Mouse (Mus musculus) MEL (cell line): ENCODE measurements at regions not wholly inside any gene's neighbourhood (a gene's known extent, or its start where the extent isn't known, plus 50 kb on each side); places are given as distances from the start of the nearest gene placed in this dataset.

Experiments
- DNase-seq: peaks from one replicate; pipeline ENCODE4 v3.0.0; 2011; ENCODE audit warnings: low read depth, low spot score
- H3K27ac ChIP-seq: 2 replicates; pipeline ENCODE4 v1.5.1; 2012; ENCODE audit warnings: low read depth, mild to moderate bottlenecking, control low read depth, low read length, moderate library complexity; ENCODE audit not compliant: control insufficient read depth
- H3K27me3 ChIP-seq, 2 experiments: fragments of 150-350 bp in 1 of 2; sonication (generic) in 1 of 2; 2 replicates each; pipeline ENCODE4 v1.6.1; 2012; ENCODE audit warnings: low read length in 2 of 2, mild to moderate bottlenecking in 2 of 2, improper control_type of control experiment in 1 of 2, moderate library complexity in 1 of 2; ENCODE audit not compliant: insufficient read depth in 2 of 2, control insufficient read depth in 1 of 2
- H3K36me3 ChIP-seq, 2 experiments: 2 replicates each; pipeline ENCODE4 v1.6.1; 2012 to 2014; ENCODE audit warnings: low read length in 2 of 2, improper control_type of control experiment in 1 of 2, inconsistent platforms in 1 of 2, mild to moderate bottlenecking in 1 of 2; ENCODE audit not compliant: insufficient read depth in 2 of 2, control insufficient read depth in 1 of 2
- H3K4me1 ChIP-seq, 2 experiments: fragments of 150-350 bp in 1 of 2; sonication (generic) in 1 of 2; 2 replicates each; pipeline ENCODE4 v1.6.1; 2012; ENCODE audit warnings: low read length in 2 of 2, improper control_type of control experiment in 1 of 2, mild to moderate bottlenecking in 1 of 2; ENCODE audit not compliant: insufficient read depth in 2 of 2, control insufficient read depth in 1 of 2
- H3K4me3 ChIP-seq, 2 experiments: fragments of 150-350 bp in 1 of 2; sonication (generic) in 1 of 2; 2 replicates each; pipeline ENCODE4 v1.5.1; 2012; ENCODE audit warnings: low read depth in 2 of 2, low read length in 2 of 2, mild to moderate bottlenecking in 2 of 2, moderate library complexity in 2 of 2, control low read depth in 1 of 2, improper control_type of control experiment in 1 of 2; ENCODE audit not compliant: control insufficient read depth in 1 of 2, insufficient read depth in 1 of 2
- H3K79me2 ChIP-seq: 2 replicates; pipeline ENCODE4 v1.6.1; 2012; ENCODE audit warnings: mild to moderate bottlenecking, low read length, moderate library complexity; ENCODE audit not compliant: control insufficient read depth, poor library complexity, insufficient read depth
- H3K9ac ChIP-seq: 2 replicates; pipeline ENCODE4 v1.6.1; 2012; ENCODE audit warnings: low read depth, mild to moderate bottlenecking, control low read depth, low read length, moderate library complexity; ENCODE audit not compliant: control insufficient read depth, poor library complexity, severe bottlenecking
- H3K9me3 ChIP-seq: fragments of 150-350 bp; sonication (generic); replicated peaks from 2 replicates; pipeline ENCODE4 v1.6.1; 2012; ENCODE audit warnings: mild to moderate bottlenecking, low read length, improper control_type of control experiment, moderate library complexity; ENCODE audit not compliant: insufficient read depth
- BHLHE40 ChIP-seq: IDR thresholded peaks from 2 replicates; pipeline ENCODE4 v1.6.1; 2012; ENCODE audit warnings: low read depth, mild to moderate bottlenecking, inconsistent platforms, low read length, improper control_type of control experiment, borderline replicate concordance
- CHD1 ChIP-seq: IDR thresholded peaks from 2 replicates; pipeline ENCODE4 v1.6.1; 2012; ENCODE audit warnings: low read depth, mild to moderate bottlenecking, inconsistent platforms, low read length, improper control_type of control experiment
- CHD2 ChIP-seq: IDR thresholded peaks from 2 replicates; pipeline ENCODE4 v1.6.1; 2011; ENCODE audit warnings: low read length, improper control_type of control experiment
- CTCF ChIP-seq, 3 experiments: IDR thresholded peaks in 2 of 3; conservative IDR thresholded peaks in 1 of 3; 2 replicates each; pipeline ENCODE4 v1.5.1; 2011 to 2012; ENCODE audit warnings: low read length in 3 of 3, low read depth in 2 of 3, mild to moderate bottlenecking in 2 of 3, improper control_type of control experiment in 1 of 3, inconsistent platforms in 1 of 3, mixed read lengths in 1 of 3, moderate library complexity in 1 of 3; ENCODE audit not compliant: control insufficient read depth in 1 of 3, insufficient read depth in 1 of 3, poor library complexity in 1 of 3, severe bottlenecking in 1 of 3
- E2F4 ChIP-seq: IDR thresholded peaks from 2 replicates; pipeline ENCODE4 v1.6.1; 2011; ENCODE audit warnings: low read depth, low read length, improper control_type of control experiment, borderline replicate concordance
- ELF1 ChIP-seq: IDR thresholded peaks from 2 replicates; pipeline ENCODE4 v1.6.1; 2014; ENCODE audit warnings: low read depth, mild to moderate bottlenecking, inconsistent platforms, low read length, improper control_type of control experiment, moderate library complexity
- EP300 ChIP-seq, 2 experiments: IDR thresholded peaks; 2 replicates each; pipeline ENCODE4 v1.6.1; 2011; ENCODE audit warnings: improper control_type of control experiment in 2 of 2, low read length in 2 of 2, low read depth in 1 of 2, mild to moderate bottlenecking in 1 of 2
- ETS1 ChIP-seq: IDR thresholded peaks from 2 replicates; pipeline ENCODE4 v1.6.1; 2012; ENCODE audit warnings: low read depth, mild to moderate bottlenecking, inconsistent platforms, low read length, improper control_type of control experiment, moderate library complexity
- GABPA ChIP-seq: IDR thresholded peaks from 2 replicates; pipeline ENCODE4 v1.6.1; 2012; ENCODE audit warnings: low read depth, mild to moderate bottlenecking, inconsistent platforms, low read length, improper control_type of control experiment, moderate library complexity
- GATA1 ChIP-seq: IDR thresholded peaks from 2 replicates; pipeline ENCODE4 v1.6.1; 2011; ENCODE audit warnings: low read depth, low read length, improper control_type of control experiment
- HCFC1 ChIP-seq: IDR thresholded peaks from 2 replicates; pipeline ENCODE4 v1.6.1; 2012; ENCODE audit warnings: low read depth, mild to moderate bottlenecking, inconsistent platforms, low read length, improper control_type of control experiment, moderate library complexity
- JUND ChIP-seq: IDR thresholded peaks from 2 replicates; pipeline ENCODE4 v1.6.1; 2011; ENCODE audit warnings: low read depth, mild to moderate bottlenecking, improper control_type of control experiment, low read length
- KAT2A ChIP-seq: conservative IDR thresholded peaks from 2 replicates; pipeline ENCODE4 v1.6.1; 2012; ENCODE audit warnings: low read depth, low read length, improper control_type of control experiment, inconsistent platforms
- MAFK ChIP-seq: IDR thresholded peaks from 2 replicates; pipeline ENCODE4 v1.6.1; 2011; ENCODE audit warnings: low read depth, mild to moderate bottlenecking, low read length, improper control_type of control experiment, borderline replicate concordance
- MAZ ChIP-seq: IDR thresholded peaks from 2 replicates; pipeline ENCODE4 v1.6.1; 2012; ENCODE audit warnings: low read depth, mild to moderate bottlenecking, inconsistent platforms, low read length, improper control_type of control experiment
- MEF2A ChIP-seq: IDR thresholded peaks from 2 replicates; pipeline ENCODE4 v1.6.1; 2014; ENCODE audit warnings: low read depth, mild to moderate bottlenecking, inconsistent platforms, low read length, improper control_type of control experiment; ENCODE audit not compliant: poor library complexity, insufficient replicate concordance, severe bottlenecking; ENCODE audit errors: extremely low read depth
- MXI1 ChIP-seq: IDR thresholded peaks from 2 replicates; pipeline ENCODE4 v1.6.1; 2011; ENCODE audit warnings: mild to moderate bottlenecking, low read depth, low read length, improper control_type of control experiment
- MYB ChIP-seq: IDR thresholded peaks from 2 replicates; pipeline ENCODE4 v1.6.1; 2011; ENCODE audit warnings: mild to moderate bottlenecking, low read depth, low read length, improper control_type of control experiment
- MYC ChIP-seq: IDR thresholded peaks from 2 replicates; pipeline ENCODE4 v1.6.1; 2011; ENCODE audit warnings: low read depth, mild to moderate bottlenecking, low read length, improper control_type of control experiment, moderate library complexity
- NELFE ChIP-seq: IDR thresholded peaks from 2 replicates; pipeline ENCODE4 v1.6.1; 2011; ENCODE audit warnings: low read depth, low read length, improper control_type of control experiment
- POLR2A ChIP-seq, 2 experiments: IDR thresholded peaks; 2 replicates each; pipeline ENCODE4 v1.6.1; 2011 to 2012; ENCODE audit warnings: low read length in 2 of 2, mild to moderate bottlenecking in 2 of 2, control low read depth in 1 of 2, improper control_type of control experiment in 1 of 2, low read depth in 1 of 2, moderate library complexity in 1 of 2; ENCODE audit not compliant: control insufficient read depth in 1 of 2, insufficient read depth in 1 of 2, poor library complexity in 1 of 2
- POLR2AphosphoS2 ChIP-seq: IDR thresholded peaks from 2 replicates; pipeline ENCODE4 v1.6.1; 2011; ENCODE audit warnings: low read length, improper control_type of control experiment
- POLR2AphosphoS5 ChIP-seq: IDR thresholded peaks from 2 replicates; pipeline ENCODE4 v1.6.1; 2012; ENCODE audit warnings: low read depth, borderline replicate concordance, mild to moderate bottlenecking, inconsistent platforms, low read length, moderate library complexity, mixed read lengths
- RAD21 ChIP-seq: IDR thresholded peaks from 2 replicates; pipeline ENCODE4 v1.6.1; 2011; ENCODE audit warnings: mild to moderate bottlenecking, low read depth, low read length, improper control_type of control experiment
- RCOR1 ChIP-seq: IDR thresholded peaks from 2 replicates; pipeline ENCODE4 v1.6.1; 2012; ENCODE audit warnings: low read depth, mild to moderate bottlenecking, inconsistent platforms, low read length, improper control_type of control experiment
- SMC3 ChIP-seq: IDR thresholded peaks from 2 replicates; pipeline ENCODE4 v1.6.1; 2011; ENCODE audit warnings: low read depth, low read length, improper control_type of control experiment
- TBP ChIP-seq: IDR thresholded peaks from 2 replicates; pipeline ENCODE4 v1.8.0; 2011; ENCODE audit warnings: low read depth, low read length, improper control_type of control experiment
- TCF12 ChIP-seq: IDR thresholded peaks from 2 replicates; pipeline ENCODE4 v1.6.1; 2014; ENCODE audit warnings: low read depth, mild to moderate bottlenecking, inconsistent platforms, low read length, improper control_type of control experiment, moderate library complexity
- UBTF ChIP-seq: IDR thresholded peaks from 2 replicates; pipeline ENCODE4 v1.6.1; 2012; ENCODE audit warnings: low read depth, mild to moderate bottlenecking, inconsistent platforms, low read length, improper control_type of control experiment, moderate library complexity, borderline replicate concordance; ENCODE audit not compliant: insufficient read depth
- USF1 ChIP-seq: IDR thresholded peaks from 2 replicates; pipeline ENCODE4 v1.6.1; 2014; ENCODE audit warnings: low read depth, mild to moderate bottlenecking, inconsistent platforms, low read length, improper control_type of control experiment, moderate library complexity
- USF2 ChIP-seq, 2 experiments: IDR thresholded peaks; 2 replicates each; pipeline ENCODE4 v1.6.1; 2011 to 2012; ENCODE audit warnings: improper control_type of control experiment in 2 of 2, low read length in 2 of 2, borderline replicate concordance in 1 of 2, inconsistent platforms in 1 of 2, low read depth in 1 of 2, mild to moderate bottlenecking in 1 of 2; ENCODE audit not compliant: insufficient read depth in 1 of 2
- ZC3H11A ChIP-seq: IDR thresholded peaks from 2 replicates; pipeline ENCODE4 v1.6.1; 2012; ENCODE audit warnings: low read depth, mild to moderate bottlenecking, inconsistent platforms, low read length, improper control_type of control experiment
- ZKSCAN1 ChIP-seq: IDR thresholded peaks from 2 replicates; pipeline ENCODE4 v1.6.1; 2012; ENCODE audit warnings: low read depth, mild to moderate bottlenecking, inconsistent platforms, low read length, improper control_type of control experiment, moderate library complexity
- ZMIZ1 ChIP-seq: IDR thresholded peaks from 2 replicates; pipeline ENCODE4 v1.6.1; 2012; ENCODE audit warnings: low read depth, mild to moderate bottlenecking, inconsistent platforms, low read length, improper control_type of control experiment, moderate library complexity
- ZNF384 ChIP-seq: IDR thresholded peaks from 2 replicates; pipeline ENCODE4 v1.6.1; 2012; ENCODE audit warnings: low read depth, mild to moderate bottlenecking, inconsistent platforms, low read length, improper control_type of control experiment

DNA sequence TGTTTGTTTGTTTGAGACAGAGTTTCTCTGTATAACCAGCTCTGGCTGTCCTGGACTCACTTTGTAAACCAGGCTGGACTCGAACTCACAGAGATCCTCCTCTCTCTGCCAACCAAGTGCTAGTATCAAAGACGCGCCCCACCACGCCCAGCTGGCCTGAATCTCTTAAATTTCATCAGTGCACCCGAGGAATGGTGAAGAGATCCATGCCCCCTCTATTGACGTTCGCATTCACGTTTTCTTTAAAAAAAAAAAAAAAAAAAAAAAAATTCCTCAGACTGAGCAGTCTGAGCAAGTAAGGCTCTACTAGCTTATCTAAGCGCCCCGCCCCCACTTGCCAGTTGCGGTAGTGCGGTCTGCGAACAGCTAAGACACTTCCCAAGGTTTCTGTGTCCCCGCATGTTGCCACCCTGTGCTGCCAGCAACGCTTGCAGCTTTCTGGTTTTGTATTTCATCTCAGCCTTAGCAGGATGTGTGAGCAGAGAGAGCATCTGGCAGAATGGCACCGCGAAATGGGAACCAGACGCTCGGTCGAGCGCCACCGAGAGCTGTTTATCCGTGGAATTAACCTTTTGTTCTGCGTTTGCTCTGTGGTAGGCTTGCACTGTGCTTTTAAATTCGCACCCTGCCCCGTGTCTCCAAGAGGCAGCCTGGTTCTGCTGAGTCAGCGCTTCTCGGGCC, 225.1 kb upstream of the Hes1 start:
- Histone ChIP-seq H3K9me3 (no peaks in the 10 kb centered on the region), H3K4me1 (peaks cover 16 to 44% of the 10 kb centered on the region in 2 experiments), H3K36me3 (peaks cover 0 to 36% of the 10 kb centered on the region in 2 experiments; a peak in 2 of 4 replicates), H3K27ac (peak overlapping the region; percentile 96), H3K27me3 (no peaks in the 10 kb centered on the region), H3K4me3 (peak overlapping the region; percentile 71 to 78), H3K79me2 (peaks cover 6% of the 10 kb centered on the region), H3K9ac (peak overlapping the region; percentile 81)
- DNase-seq: peak; percentile 92
- TF ChIP-seq USF2 (IDR thresholded peaks at IDR 0.05; ENCODE audit: borderline replicate concordance in 1 of 2, insufficient read depth in 1 of 2, low read depth in 1 of 2, low read length in 2 of 2) (no peak), ZNF384 (peak; percentile 100), POLR2AphosphoS5 (no peak), TCF12 (peak; percentile 64; the same call in 1 of the 2 replicates), MAFK (peak; percentile 96), GABPA (no peak), UBTF (no peak), BHLHE40 (peak; percentile 84; the same call in 1 of the 2 replicates), MYB (no peak; the same call in 1 of the 2 replicates), ELF1 (peak; percentile 23; the same call in 1 of the 2 replicates), TBP (0 out of 2 replicates have a peak, but pooled peaks have one; percentile 51), CHD2 (no peak), SMC3 (no peak), USF1 (no peak), RCOR1 (peak; percentile 62), POLR2A (IDR thresholded peaks at IDR 0.05; ENCODE audit: control insufficient read depth in 1 of 2, insufficient read depth in 1 of 2, low read depth in 1 of 2, low read length in 2 of 2, poor library complexity in 1 of 2) (peak; percentile 20 to 60; a peak in 1 of 4 replicates), EP300 (IDR thresholded peaks at IDR 0.05; ENCODE audit: low read depth in 1 of 2, low read length in 2 of 2) (peak in 1 of 2 experiments; percentile 74; a peak in 2 of 4 replicates), ZC3H11A (no peak), MEF2A (0 out of 2 replicates have a peak, but pooled peaks have one; percentile 32), MAZ (peak; percentile 74; the same call in 1 of the 2 replicates), KAT2A (no peak), CTCF (IDR thresholded peaks at IDR 0.05 in 2 of 3, conservative IDR thresholded peaks at IDR 0.05 in 1 of 3; ENCODE audit: control insufficient read depth in 1 of 3, insufficient read depth in 1 of 3, low read depth in 2 of 3, low read length in 3 of 3, poor library complexity in 1 of 3, severe bottlenecking in 1 of 3) (no peak; a peak in 1 of 6 replicates), NELFE (peak; percentile 48), CHD1 (no peak), GATA1 (peak; percentile 66), RAD21 (no peak), ZKSCAN1 (peak; percentile 26; the same call in 1 of the 2 replicates), JUND (no peak), HCFC1 (peak; percentile 66), E2F4 (no peak), ZMIZ1 (peak; percentile 63; the same call in 1 of the 2 replicates), POLR2AphosphoS2 (no peak; the same call in 1 of the 2 replicates), MXI1 (peak; percentile 73), MYC (peak; percentile 66; the same call in 1 of the 2 replicates), ETS1 (peak; percentile 86)
